Mouse (Mus musculus) MEL (cell line): ENCODE data around the gene Dtnb. TPM values are rescaled to one million over a fixed set of nuclear protein-coding genes. Genes with fewer than 3 reads are reported as not detected.

Experiments
- DNase-seq: peaks from one replicate; pipeline ENCODE4 v3.0.0; 2011; ENCODE audit warnings: low read depth, low spot score
- H3K27ac ChIP-seq: 2 replicates; pipeline ENCODE4 v1.5.1; 2012; ENCODE audit warnings: low read depth, mild to moderate bottlenecking, control low read depth, low read length, moderate library complexity; ENCODE audit not compliant: control insufficient read depth
- H3K27me3 ChIP-seq, 2 experiments: fragments of 150-350 bp in 1 of 2; sonication (generic) in 1 of 2; 2 replicates each; pipeline ENCODE4 v1.6.1; 2012; ENCODE audit warnings: low read length in 2 of 2, mild to moderate bottlenecking in 2 of 2, improper control_type of control experiment in 1 of 2, moderate library complexity in 1 of 2; ENCODE audit not compliant: insufficient read depth in 2 of 2, control insufficient read depth in 1 of 2
- H3K36me3 ChIP-seq, 2 experiments: 2 replicates each; pipeline ENCODE4 v1.6.1; 2012 to 2014; ENCODE audit warnings: low read length in 2 of 2, improper control_type of control experiment in 1 of 2, inconsistent platforms in 1 of 2, mild to moderate bottlenecking in 1 of 2; ENCODE audit not compliant: insufficient read depth in 2 of 2, control insufficient read depth in 1 of 2
- H3K4me1 ChIP-seq, 2 experiments: fragments of 150-350 bp in 1 of 2; sonication (generic) in 1 of 2; 2 replicates each; pipeline ENCODE4 v1.6.1; 2012; ENCODE audit warnings: low read length in 2 of 2, improper control_type of control experiment in 1 of 2, mild to moderate bottlenecking in 1 of 2; ENCODE audit not compliant: insufficient read depth in 2 of 2, control insufficient read depth in 1 of 2
- H3K4me3 ChIP-seq, 2 experiments: fragments of 150-350 bp in 1 of 2; sonication (generic) in 1 of 2; 2 replicates each; pipeline ENCODE4 v1.5.1; 2012; ENCODE audit warnings: low read depth in 2 of 2, low read length in 2 of 2, mild to moderate bottlenecking in 2 of 2, moderate library complexity in 2 of 2, control low read depth in 1 of 2, improper control_type of control experiment in 1 of 2; ENCODE audit not compliant: control insufficient read depth in 1 of 2, insufficient read depth in 1 of 2
- H3K79me2 ChIP-seq: 2 replicates; pipeline ENCODE4 v1.6.1; 2012; ENCODE audit warnings: mild to moderate bottlenecking, low read length, moderate library complexity; ENCODE audit not compliant: control insufficient read depth, poor library complexity, insufficient read depth
- H3K9ac ChIP-seq: 2 replicates; pipeline ENCODE4 v1.6.1; 2012; ENCODE audit warnings: low read depth, mild to moderate bottlenecking, control low read depth, low read length, moderate library complexity; ENCODE audit not compliant: control insufficient read depth, poor library complexity, severe bottlenecking
- H3K9me3 ChIP-seq: fragments of 150-350 bp; sonication (generic); replicated peaks from 2 replicates; pipeline ENCODE4 v1.6.1; 2012; ENCODE audit warnings: mild to moderate bottlenecking, low read length, improper control_type of control experiment, moderate library complexity; ENCODE audit not compliant: insufficient read depth
- CHD2 ChIP-seq: IDR thresholded peaks from 2 replicates; pipeline ENCODE4 v1.6.1; 2011; ENCODE audit warnings: low read length, improper control_type of control experiment
- ETS1 ChIP-seq: IDR thresholded peaks from 2 replicates; pipeline ENCODE4 v1.6.1; 2012; ENCODE audit warnings: low read depth, mild to moderate bottlenecking, inconsistent platforms, low read length, improper control_type of control experiment, moderate library complexity
- GABPA ChIP-seq: IDR thresholded peaks from 2 replicates; pipeline ENCODE4 v1.6.1; 2012; ENCODE audit warnings: low read depth, mild to moderate bottlenecking, inconsistent platforms, low read length, improper control_type of control experiment, moderate library complexity
- HCFC1 ChIP-seq: IDR thresholded peaks from 2 replicates; pipeline ENCODE4 v1.6.1; 2012; ENCODE audit warnings: low read depth, mild to moderate bottlenecking, inconsistent platforms, low read length, improper control_type of control experiment, moderate library complexity
- MAX ChIP-seq: IDR thresholded peaks from 2 replicates; pipeline ENCODE4 v1.6.1; 2011; ENCODE audit warnings: low read length, improper control_type of control experiment
- MYB ChIP-seq: IDR thresholded peaks from 2 replicates; pipeline ENCODE4 v1.6.1; 2011; ENCODE audit warnings: mild to moderate bottlenecking, low read depth, low read length, improper control_type of control experiment
- POLR2AphosphoS5 ChIP-seq: IDR thresholded peaks from 2 replicates; pipeline ENCODE4 v1.6.1; 2012; ENCODE audit warnings: low read depth, borderline replicate concordance, mild to moderate bottlenecking, inconsistent platforms, low read length, moderate library complexity, mixed read lengths
- SIN3A ChIP-seq: IDR thresholded peaks from 2 replicates; pipeline ENCODE4 v1.6.1; 2012; ENCODE audit warnings: low read length, improper control_type of control experiment, inconsistent platforms
- TAL1 ChIP-seq: IDR thresholded peaks from 2 replicates; pipeline ENCODE4 v1.6.1; 2012; ENCODE audit warnings: mild to moderate bottlenecking, inconsistent platforms, low read length, moderate library complexity, mixed read lengths
- TCF12 ChIP-seq: IDR thresholded peaks from 2 replicates; pipeline ENCODE4 v1.6.1; 2014; ENCODE audit warnings: low read depth, mild to moderate bottlenecking, inconsistent platforms, low read length, improper control_type of control experiment, moderate library complexity
- USF1 ChIP-seq: IDR thresholded peaks from 2 replicates; pipeline ENCODE4 v1.6.1; 2014; ENCODE audit warnings: low read depth, mild to moderate bottlenecking, inconsistent platforms, low read length, improper control_type of control experiment, moderate library complexity
- USF2 ChIP-seq, 2 experiments: IDR thresholded peaks; 2 replicates each; pipeline ENCODE4 v1.6.1; 2011 to 2012; ENCODE audit warnings: improper control_type of control experiment in 2 of 2, low read length in 2 of 2, borderline replicate concordance in 1 of 2, inconsistent platforms in 1 of 2, low read depth in 1 of 2, mild to moderate bottlenecking in 1 of 2; ENCODE audit not compliant: insufficient read depth in 1 of 2
- ZC3H11A ChIP-seq: IDR thresholded peaks from 2 replicates; pipeline ENCODE4 v1.6.1; 2012; ENCODE audit warnings: low read depth, mild to moderate bottlenecking, inconsistent platforms, low read length, improper control_type of control experiment
- ZKSCAN1 ChIP-seq: IDR thresholded peaks from 2 replicates; pipeline ENCODE4 v1.6.1; 2012; ENCODE audit warnings: low read depth, mild to moderate bottlenecking, inconsistent platforms, low read length, improper control_type of control experiment, moderate library complexity
- polyA plus RNA-seq, 2 experiments: library from polyadenylated mRNA; stranded (reverse) in 1 of 2; unstranded in 1 of 2; fragments of >175 nt in 1 of 2; fragments of >200 nt in 1 of 2; gene quantifications; 2 replicates each; pipeline versions ENCODE4 v1.2.1 to v1.2.4; 2012; ENCODE audit warnings: low replicate concordance in 2 of 2, low read depth in 1 of 2; ENCODE audit not compliant: insufficient read length in 2 of 2, insufficient read depth in 1 of 2, missing spikeins in 1 of 2
- total RNA-seq: library from RNA; depleted of rRNA; stranded (reverse); fragments of 300-350 nt; gene quantifications from 2 replicates; pipeline ENCODE4 v1.2.3, GENCODE M21; 2012

Dtnb gene
- total and polyA plus RNA-seq, 3 experiments = 18.6 to 24.9 TPM; not detected in 1

DNA sequence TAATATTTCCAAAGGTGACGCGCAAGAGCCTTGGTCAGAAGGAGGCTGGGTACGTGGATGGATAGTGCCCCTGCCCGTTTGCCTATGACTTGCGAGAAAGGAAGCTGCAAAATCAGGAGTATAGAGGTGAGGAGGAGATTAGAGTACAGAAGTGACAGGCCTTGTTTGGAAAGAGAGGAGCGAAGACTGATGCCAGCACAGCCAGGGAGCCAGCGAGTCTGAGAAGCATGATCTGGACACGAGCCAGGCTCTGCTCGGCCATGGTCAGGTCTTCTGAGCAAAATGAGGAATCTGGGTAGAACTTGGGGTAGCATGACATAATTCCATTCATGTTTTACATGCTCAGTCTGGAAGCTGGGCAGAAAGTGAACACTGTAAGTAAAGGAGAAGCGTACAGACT, 85.6 kb downstream of the Dtnb start:
- no peaks in the 10 kb centered on the region for H3K27me3 ChIP-seq
- no peak for DNase-seq
- TF ChIP-seq HCFC1 (no peak), TAL1 (no peak), MAX (no peak), TCF12 (no peak), USF1 (no peak), GABPA (no peak), MYB (no peak), SIN3A (no peak), CHD2 (no peak), POLR2AphosphoS5 (no peak), ZKSCAN1 (no peak), ETS1 (no peak), ZC3H11A (no peak), USF2 (IDR thresholded peaks at IDR 0.05; ENCODE audit: borderline replicate concordance in 1 of 2, insufficient read depth in 1 of 2, low read depth in 1 of 2, low read length in 2 of 2) (no peak)
- H3K79me2 ChIP-seq = no peaks in the 10 kb centered on the region
- H3K9me3 ChIP-seq = no peaks in the 10 kb centered on the region
- H3K4me1 ChIP-seq = no peaks in the 10 kb centered on the region
- H3K4me3 ChIP-seq = no peak overlapping the region
- H3K27ac ChIP-seq = no peak overlapping the region
- no peak overlapping the region for H3K9ac ChIP-seq
- no peaks in the 10 kb centered on the region for H3K36me3 ChIP-seq

DNA sequence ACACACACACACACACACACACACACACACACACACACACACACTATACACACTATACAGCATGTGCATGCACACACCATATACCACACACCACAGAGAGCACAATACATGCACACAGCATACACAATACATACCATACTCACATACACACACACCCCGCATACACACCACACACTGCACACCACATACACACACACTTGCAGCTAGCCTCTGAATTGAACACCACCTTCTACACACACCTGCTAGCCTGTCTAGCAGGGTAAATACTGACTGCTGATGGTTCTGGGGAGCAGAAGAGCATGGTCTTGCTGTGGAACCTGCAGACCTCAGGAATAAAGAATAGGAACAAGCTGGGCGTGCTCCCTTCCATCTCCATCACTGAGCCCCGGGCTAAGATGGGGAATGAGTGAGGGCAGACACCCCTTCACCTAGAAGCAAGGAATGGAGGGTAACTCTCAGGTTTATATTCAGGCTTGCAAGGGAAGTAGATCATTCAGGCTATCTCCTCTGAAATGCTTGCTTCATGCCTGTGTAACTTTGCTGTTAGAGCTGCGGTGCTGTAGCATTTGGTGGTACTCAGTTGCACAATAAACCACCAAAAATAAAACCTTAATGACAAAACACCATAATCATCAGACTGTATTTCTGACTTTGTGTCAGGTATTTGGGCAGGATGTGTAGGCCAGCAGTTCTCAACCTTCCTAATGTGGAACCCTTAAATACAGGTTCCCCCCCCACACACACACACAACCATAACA, 87.6 kb downstream of the Dtnb start:
- Histone ChIP-seq H3K27me3 (no peaks in the 10 kb centered on the region), H3K4me1 (no peaks in the 10 kb centered on the region), H3K36me3 (no peaks in the 10 kb centered on the region), H3K27ac (no peak overlapping the region), H3K4me3 (no peak overlapping the region), H3K9me3 (no peaks in the 10 kb centered on the region), H3K79me2 (no peaks in the 10 kb centered on the region), H3K9ac (no peak overlapping the region)
- TF ChIP-seq MAX (no peak), POLR2AphosphoS5 (peak; percentile 57; the same call in 1 of the 2 replicates)
- no peak for DNase-seq
